Mouse (Mus musculus): Measurements from ENCODE around the gene Coq8a. TPM values are rescaled to one million over a fixed set of nuclear protein-coding genes. Genes with fewer than 3 reads are reported as not detected.

Gene Coq8a
- total RNA-seq, 2 experiments from 2014 or later = 633 to 1,638 TPM

DNA sequence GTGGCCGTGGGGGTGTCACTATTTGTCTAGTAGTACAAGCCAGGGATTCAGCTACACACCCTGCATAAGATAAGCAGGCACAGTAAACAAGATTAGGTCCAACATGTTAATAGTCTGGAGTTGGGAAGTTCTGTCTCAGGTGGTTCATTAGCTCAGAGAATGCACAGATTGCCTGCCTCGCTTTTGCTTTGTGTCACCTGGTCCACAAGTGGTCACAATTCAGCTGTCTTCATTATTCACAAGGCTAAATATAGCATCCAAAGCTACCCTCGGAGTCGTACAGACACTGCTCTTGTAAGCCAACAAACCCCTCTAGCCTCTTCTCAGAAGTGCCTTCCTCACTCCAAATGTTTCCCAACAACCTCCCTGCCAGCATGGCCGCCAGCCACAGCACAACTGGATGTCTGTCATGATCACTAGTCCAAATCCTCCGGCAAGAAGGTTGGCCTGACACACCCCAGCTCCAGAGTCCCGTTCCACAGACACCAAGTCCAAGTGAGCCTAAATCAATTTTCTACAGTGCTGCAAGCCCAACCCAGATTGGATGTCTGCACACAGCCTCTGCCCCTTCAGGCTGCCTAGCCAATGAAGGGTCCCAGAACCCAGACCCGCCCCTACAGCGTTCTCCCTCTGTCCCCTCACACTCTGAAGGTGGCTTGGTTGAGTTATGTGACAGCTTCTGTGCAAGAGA, 4.5 kb downstream of the Coq8a start:
- no peak for TF ChIP-seq CTCF (IDR thresholded peaks at IDR 0.05)
- peak; percentile 85 for DNase-seq
- intact Hi-C loops (cut with DNase I) = no loop called here
- H3K4me3 ChIP-seq = peak overlapping the region; percentile 82
- peak overlapping the region; percentile 99 for H3K27ac ChIP-seq

DNA sequence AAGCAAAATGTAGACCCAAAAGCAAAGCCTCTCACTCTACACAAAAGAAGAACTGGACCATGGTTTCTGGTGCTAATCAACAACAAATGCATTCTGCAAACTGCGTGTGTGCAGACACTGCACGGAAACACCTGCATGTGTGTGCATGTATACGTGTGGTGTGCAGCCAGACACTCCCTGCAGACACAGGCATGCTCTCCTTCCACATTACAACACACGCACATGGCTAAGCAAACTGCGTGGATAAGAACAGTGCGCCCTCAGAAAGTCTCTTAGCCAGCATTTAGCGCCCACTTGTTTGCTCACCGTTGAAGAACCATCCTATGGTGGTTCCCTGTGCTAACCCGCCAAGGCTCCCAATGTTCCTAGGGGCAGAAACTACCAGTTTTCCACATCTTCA, 5.4 kb downstream of the Coq8a start:
- no peak for TF ChIP-seq CTCF (IDR thresholded peaks at IDR 0.05)
- intact Hi-C loops (cut with DNase I) = no loop called here
- Histone ChIP-seq H3K27ac (peak overlapping the region; percentile 99), H3K4me3 (peak overlapping the region; percentile 82)
- no peak for DNase-seq

DNA sequence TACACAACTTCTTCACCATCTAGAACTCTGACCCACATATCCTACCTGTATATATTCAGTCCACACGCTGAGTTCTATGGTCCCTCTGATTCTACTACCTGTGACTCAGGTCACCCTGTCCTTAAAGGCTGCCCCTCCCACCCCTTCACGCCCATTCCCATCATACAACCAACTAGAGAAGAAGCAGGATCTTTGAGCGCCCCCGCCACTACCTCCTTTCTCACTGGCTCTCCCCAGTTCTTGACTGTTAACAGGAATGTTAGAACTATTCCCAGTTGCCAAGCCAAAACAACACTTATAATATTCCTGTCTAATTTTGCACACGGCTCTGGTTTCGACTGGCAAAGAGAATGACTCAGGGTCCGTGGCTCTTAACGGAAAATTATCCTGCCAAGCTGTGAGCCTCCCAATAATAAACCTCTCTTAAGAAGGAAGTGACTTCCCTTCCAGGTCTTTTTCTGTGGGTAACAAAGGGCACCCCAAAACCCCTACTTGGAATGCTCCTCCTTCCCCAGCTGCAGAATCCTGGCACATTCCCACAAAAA, 5.9 kb downstream of the Coq8a start:
- peak overlapping the region; percentile 99 for H3K27ac ChIP-seq
- DNase-seq = no peak
- H3K4me3 ChIP-seq = peak overlapping the region; percentile 82

DNA sequence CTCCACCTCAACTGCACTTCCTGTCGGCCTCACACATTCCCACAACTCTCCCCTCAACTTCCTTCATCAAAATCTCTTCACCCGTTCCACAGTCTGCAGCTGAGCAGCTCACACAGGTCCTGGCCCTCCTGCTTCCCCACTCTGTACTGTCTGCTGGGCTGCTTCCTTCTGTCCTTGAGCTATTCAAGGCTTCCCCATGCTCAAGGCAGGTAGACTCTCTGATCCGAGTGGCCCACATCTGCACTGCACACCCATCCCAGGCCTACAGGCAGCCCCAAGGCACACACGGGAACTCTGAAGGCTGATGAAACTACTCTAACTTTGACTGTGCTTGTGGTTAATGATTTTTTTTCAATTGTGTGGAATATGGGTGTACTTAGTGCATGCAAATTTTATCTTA, 6.5 kb downstream of the Coq8a start:
- DNase-seq = no peak
- TF ChIP-seq CTCF (IDR thresholded peaks at IDR 0.05) = no peak
- intact Hi-C loops (cut with DNase I) = no loop called here
- H3K4me3 ChIP-seq = peak overlapping the region; percentile 82
- H3K27ac ChIP-seq = peak overlapping the region; percentile 99

More for the DNA sequence above, 5.9 kb downstream of the Coq8a start:
- intact Hi-C loops (cut with DNase I) = no loop called here
- TF ChIP-seq CTCF (IDR thresholded peaks at IDR 0.05) = no peak

DNA sequence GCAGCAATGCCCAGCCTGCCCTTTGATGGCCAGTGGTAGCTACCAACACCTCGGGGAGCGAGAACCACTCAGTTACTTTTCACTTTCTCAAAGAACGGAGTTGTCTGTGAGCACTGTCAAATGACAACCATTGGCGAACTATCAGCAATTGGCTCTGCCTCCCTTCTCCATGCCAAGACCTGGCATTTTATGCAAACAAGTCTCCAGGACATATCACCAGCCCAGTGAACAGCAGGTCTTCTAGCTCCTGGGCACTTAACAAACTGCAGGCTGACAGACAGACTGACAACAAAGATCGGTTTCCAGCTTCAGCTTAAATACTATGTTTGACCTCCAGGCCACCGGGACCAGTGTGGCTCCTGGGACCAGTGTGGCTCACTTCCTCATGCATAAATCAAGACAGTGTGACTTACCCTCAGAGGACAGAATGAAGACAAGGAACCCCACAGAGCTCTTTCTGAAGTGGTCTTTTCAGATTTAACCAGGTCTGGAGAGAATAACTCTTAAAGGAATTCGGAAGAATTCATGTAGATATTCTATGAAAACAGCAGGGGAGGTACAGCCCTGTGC, 7.7 kb downstream of the Coq8a start:
- intact Hi-C loops (cut with DNase I) = loop anchor here (2.0 kb wide), 1 partner anchor 15 kb away; no protein-coding TSS in a partner anchor
- peak overlapping the region; percentile 82 for H3K4me3 ChIP-seq
- TF ChIP-seq CTCF (IDR thresholded peaks at IDR 0.05) = no peak

DNA sequence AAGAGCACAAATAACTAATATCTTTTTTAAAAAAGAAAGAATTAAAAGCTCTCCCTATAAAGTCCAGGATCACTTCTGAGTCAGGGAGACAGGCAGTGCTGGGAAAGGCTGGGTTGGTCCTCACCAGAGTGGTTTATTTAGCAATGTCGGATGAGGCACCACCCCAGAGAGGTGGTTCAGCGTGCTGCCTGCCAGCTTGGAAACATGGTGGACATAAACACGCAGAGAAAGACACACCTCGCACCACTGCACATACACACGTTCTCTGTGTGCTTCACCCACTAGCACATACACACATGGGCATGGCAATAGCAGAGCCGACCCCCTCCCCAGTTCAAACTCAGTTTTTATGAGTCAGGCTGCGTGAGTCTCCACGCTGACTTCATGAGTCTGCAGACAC, 8.3 kb downstream of the Coq8a start:
- H3K27ac ChIP-seq = peak overlapping the region; percentile 99
- DNase-seq = no peak
- H3K4me3 ChIP-seq = peak overlapping the region; percentile 82
- TF ChIP-seq CTCF (IDR thresholded peaks at IDR 0.05) = no peak
- intact Hi-C loops (cut with DNase I) = loop anchor here (2.0 kb wide), 1 partner anchor 14 kb away; no protein-coding TSS in a partner anchor

More for the DNA sequence above, 7.7 kb downstream of the Coq8a start:
- H3K27ac ChIP-seq = peak overlapping the region; percentile 99
- no peak for DNase-seq

DNA sequence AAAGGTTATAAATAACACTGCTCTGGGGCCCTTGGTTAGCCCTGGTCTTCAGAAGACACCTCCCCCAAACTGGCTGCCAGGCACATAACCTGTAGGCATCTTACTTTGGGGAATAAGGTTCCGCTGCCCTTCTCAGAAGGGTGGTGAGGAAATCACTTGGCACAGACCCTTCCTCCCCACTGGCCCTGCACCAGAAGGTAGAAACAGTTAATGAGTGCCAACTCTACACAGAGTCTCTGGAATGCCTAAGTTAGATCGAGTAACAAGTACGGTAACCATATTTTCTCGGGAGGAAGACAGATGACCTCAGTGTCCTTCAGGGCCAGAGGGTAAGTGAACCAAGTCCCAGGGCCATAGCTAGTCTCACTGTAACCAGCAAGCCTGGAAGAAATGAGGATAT, 10.5 kb downstream of the Coq8a start:
- peak overlapping the region; percentile 99 for H3K27ac ChIP-seq

DNA sequence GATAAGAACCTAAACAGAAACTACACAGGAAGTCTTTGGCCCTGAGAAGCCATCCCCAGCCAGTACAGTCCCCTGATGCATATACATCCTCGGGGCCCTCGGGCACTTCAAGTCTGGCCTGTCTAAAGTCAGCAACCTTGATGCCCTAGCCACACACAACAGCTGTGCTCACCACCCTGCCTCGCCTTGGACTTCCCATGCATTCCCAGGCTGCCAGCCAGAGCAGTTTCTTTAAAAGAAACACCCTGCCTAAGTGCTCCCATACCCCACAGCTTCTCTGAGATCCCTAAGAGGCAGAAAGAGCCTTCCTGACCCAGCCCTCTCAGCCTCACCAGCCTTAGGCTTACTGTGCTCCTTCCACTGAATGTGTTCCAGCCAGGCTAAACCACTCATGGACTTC, 13.0 kb downstream of the Coq8a start:
- intact Hi-C loops (cut with DNase I) = no loop called here
- DNase-seq = peak; percentile 50
- TF ChIP-seq CTCF (IDR thresholded peaks at IDR 0.05) = no peak
- Histone ChIP-seq H3K4me3 (peak overlapping the region; percentile 25; the same call in 1 of the 2 replicates), H3K27ac (peak overlapping the region; percentile 99)

More for the DNA sequence above, 10.5 kb downstream of the Coq8a start:
- H3K4me3 ChIP-seq = peak overlapping the region; percentile 82
- no peak for TF ChIP-seq CTCF (IDR thresholded peaks at IDR 0.05)
- intact Hi-C loops (cut with DNase I) = no loop called here
- peak; percentile 86 for DNase-seq

DNA sequence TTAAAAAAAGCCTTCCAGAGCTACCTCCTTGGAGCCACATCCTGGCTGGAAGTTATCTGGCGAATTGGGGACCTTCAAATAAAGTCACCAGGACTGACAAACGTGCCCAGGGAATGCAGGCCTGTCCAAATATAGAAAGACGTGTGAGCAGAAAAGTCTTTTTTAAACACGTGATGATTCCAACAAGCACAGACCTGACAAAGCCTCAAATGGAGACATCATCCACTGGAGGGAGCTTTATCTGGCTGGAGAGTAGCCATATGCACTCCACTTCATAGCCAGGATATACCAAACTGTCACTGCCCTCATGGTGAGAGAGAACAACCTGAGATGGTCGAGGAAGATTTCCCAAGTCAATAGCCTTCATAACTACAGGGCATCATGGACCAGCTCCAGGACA, 13.5 kb downstream of the Coq8a start:
- peak overlapping the region; percentile 38 for H3K4me3 ChIP-seq
- H3K27ac ChIP-seq = peak overlapping the region; percentile 99
- no peak for DNase-seq
- intact Hi-C loops (cut with DNase I) = no loop called here
- TF ChIP-seq CTCF (IDR thresholded peaks at IDR 0.05) = peak; percentile 35; the same call in 1 of the 2 replicates

DNA sequence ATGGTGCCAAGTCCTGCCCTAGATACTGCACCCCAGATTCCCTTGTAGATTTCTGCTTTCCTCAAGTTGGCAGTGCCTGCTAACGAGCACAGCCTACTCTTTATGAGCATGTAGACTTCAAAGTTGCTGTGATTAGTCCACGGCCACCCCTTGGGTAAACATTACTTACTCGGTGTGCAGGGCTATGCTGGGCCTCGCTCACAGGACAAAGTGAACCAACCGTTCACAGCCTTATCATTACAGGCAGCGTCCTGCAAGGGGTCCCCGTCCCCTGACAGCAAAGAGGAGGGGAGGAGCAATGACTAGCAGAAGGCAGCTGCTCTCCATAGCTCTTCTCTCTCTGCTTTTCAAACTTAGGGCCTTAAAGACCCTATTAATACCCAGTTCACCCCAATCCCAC, 14.6 kb downstream of the Coq8a start:
- peak overlapping the region; percentile 99 for H3K27ac ChIP-seq
- intact Hi-C loops (cut with DNase I) = no loop called here
- DNase-seq = no peak
- no peak for TF ChIP-seq CTCF (IDR thresholded peaks at IDR 0.05)
- peak overlapping the region; percentile 38 for H3K4me3 ChIP-seq

DNA sequence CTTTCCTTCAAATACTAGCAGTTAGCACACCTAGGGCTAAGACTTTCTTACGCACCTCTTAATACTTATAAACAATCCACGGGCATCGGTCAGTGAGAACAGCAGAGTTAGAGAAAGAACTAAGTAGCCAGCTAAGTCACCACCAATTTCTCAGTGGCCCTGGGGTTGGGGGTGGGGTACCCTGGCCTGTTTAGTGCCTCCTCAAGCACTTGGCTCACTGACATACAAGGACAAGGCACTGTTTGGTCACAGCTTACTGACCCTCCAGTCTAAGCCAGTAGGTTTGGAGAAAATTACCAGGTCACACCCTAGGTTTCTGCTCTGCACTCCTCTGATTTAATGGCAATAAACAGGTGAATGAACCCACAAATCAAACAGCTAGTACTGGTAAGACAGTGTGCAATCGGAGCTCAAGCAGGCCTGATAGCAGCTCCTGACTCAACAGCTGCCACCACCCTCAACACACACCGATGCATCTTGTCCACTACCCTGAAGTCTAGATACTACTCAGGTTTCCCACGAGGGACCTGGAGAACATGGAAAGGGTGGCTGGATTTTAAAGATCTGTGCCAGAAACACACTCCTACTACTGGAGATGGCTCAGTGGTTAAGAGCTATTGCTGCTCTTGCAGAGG, 15.8 kb downstream of the Coq8a start:
- H3K4me3 ChIP-seq = peak overlapping the region; percentile 36
- intact Hi-C loops (cut with DNase I) = no loop called here
- DNase-seq = no peak
- TF ChIP-seq CTCF (IDR thresholded peaks at IDR 0.05) = no peak
- peak overlapping the region; percentile 99 for H3K27ac ChIP-seq

DNA sequence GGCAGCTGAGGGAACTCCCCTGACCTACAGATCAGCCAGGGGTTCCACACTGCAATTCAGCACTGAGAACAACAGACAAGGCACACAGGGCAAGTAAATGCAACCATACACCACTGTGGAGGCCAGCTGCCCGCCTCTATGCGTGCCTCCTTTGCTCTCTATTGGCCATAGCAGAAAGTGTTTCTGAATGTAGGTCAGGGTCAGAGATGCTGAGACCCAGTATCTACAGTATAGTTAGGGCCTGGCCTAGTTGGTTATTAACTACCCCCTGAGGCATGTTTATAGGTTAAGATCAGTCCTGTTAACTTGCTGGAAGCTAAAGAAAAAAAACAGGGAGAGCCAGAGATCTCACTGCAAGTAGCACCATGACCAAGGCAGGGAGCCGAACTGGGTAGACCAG, 16.7 kb downstream of the Coq8a start:
- H3K4me3 ChIP-seq = peak overlapping the region; percentile 45
- TF ChIP-seq CTCF (IDR thresholded peaks at IDR 0.05) = no peak
- DNase-seq = no peak
- H3K27ac ChIP-seq = peak overlapping the region; percentile 99
- intact Hi-C loops (cut with DNase I) = no loop called here

DNA sequence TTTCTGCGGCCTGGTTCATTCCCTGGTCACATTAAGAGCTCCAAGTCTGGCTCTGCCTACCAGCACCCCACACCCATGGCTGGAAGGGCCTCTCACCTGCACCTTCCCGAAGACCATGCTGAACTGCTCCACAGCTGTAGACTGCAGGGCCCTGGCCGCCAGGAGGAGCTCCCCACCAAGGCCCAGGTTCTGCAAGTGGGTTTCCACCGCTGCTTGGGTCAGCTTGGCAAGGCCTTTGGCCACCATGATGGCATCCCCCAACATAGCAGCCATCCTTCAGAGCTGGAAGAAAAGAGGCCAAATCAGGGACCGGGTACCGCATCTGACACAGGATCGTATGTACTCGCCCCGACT, 17.5 kb downstream of the Coq8a start:
- DNase-seq = no peak
- Histone ChIP-seq H3K4me3 (peak overlapping the region; percentile 45), H3K27ac (peak overlapping the region; percentile 99)
- no peak for TF ChIP-seq CTCF (IDR thresholded peaks at IDR 0.05)
- intact Hi-C loops (cut with DNase I) = no loop called here

Measured in gastrocnemius, adult 2 months (tissue).